Mouse (Mus musculus): Measurements from ENCODE around the gene Actr2. TPM values are rescaled to one million over a fixed set of nuclear protein-coding genes. Genes with fewer than 3 reads are reported as not detected.
A peak's percentile ranks its signal among the peaks of the same experiment; 100 is the strongest.
"Not testable (repeated sequence)": the region's sequence is repeated elsewhere in the genome, so short reads cannot be mapped to it uniquely, and the experiment has no call there.

The Actr2 gene
- total RNA-seq, 1 experiment from 2014 or later = 104 TPM

- DNase-seq = peak; percentile 34
Observed at GRCm38 (mm10) chr11:20116701-20117100, 4.0 kb upstream of the Actr2 start.

- no peak for DNase-seq
Observed at GRCm38 (mm10) chr11:20116030-20116551, 3.4 kb upstream of the Actr2 start.

- DNase-seq = peak; percentile 89
Observed at GRCm38 (mm10) chr11:20112006-20112740, 540 bp downstream of the Actr2 start.

GRCm38 (mm10) chr11:20108151-20108550, 4.6 kb downstream of the Actr2 start:
- no peak for DNase-seq

GRCm38 (mm10) chr11:20107683-20108082, 5.0 kb downstream of the Actr2 start:
- DNase-seq = no peak

GRCm38 (mm10) chr11:20106946-20107345, 5.8 kb downstream of the Actr2 start:
- DNase-seq = no peak

GRCm38 (mm10) chr11:20103949-20104348, 8.8 kb downstream of the Actr2 start:
- DNase-seq = no peak

GRCm38 (mm10) chr11:20086306-20086705, 26.4 kb downstream of the Actr2 start:
- DNase-seq = no peak

- DNase-seq = no peak
Observed at GRCm38 (mm10) chr11:20085635-20086034, 27.1 kb downstream of the Actr2 start.

GRCm38 (mm10) chr11:20075415-20075814, 37.3 kb downstream of the Actr2 start:
- DNase-seq = no peak

- DNase-seq = no peak
Observed at GRCm38 (mm10) chr11:20072826-20073225, 39.9 kb downstream of the Actr2 start.

- DNase-seq = peak; percentile 26
Observed at GRCm38 (mm10) chr11:20072174-20072573, 40.5 kb downstream of the Actr2 start.

- DNase-seq = no peak
Observed at GRCm38 (mm10) chr11:20068346-20069004, 44.2 kb downstream of the Actr2 start.

- DNase-seq = no peak
Observed at GRCm38 (mm10) chr11:20067521-20067920, 45.2 kb downstream of the Actr2 start.

GRCm38 (mm10) chr11:20066106-20066505, 46.6 kb downstream of the Actr2 start:
- DNase-seq = peak; percentile 65

GRCm38 (mm10) chr11:20064926-20065325, 47.8 kb downstream of the Actr2 start:
- no peak for DNase-seq

- DNase-seq = not testable (repeated sequence)
Observed at GRCm38 (mm10) chr11:20064086-20064485, 48.6 kb downstream of the Actr2 start.

- peak; percentile 26 for DNase-seq
Observed at GRCm38 (mm10) chr11:20062801-20063200, 49.9 kb downstream of the Actr2 start.

- no peak for DNase-seq
Observed at GRCm38 (mm10) chr11:20059736-20060135, 53.0 kb downstream of the Actr2 start.

- DNase-seq = no peak
Observed at GRCm38 (mm10) chr11:20057429-20057828, 55.3 kb downstream of the Actr2 start.

GRCm38 (mm10) chr11:20056168-20056567, 56.5 kb downstream of the Actr2 start:
- no peak for DNase-seq

GRCm38 (mm10) chr11:20054617-20055016, 58.1 kb downstream of the Actr2 start:
- no peak for DNase-seq

- DNase-seq = no peak
Observed at GRCm38 (mm10) chr11:20053951-20054350, 58.8 kb downstream of the Actr2 start.
